Mouse (Mus musculus): Measurements from ENCODE around the gene Gm49369.
A peak's percentile ranks its signal among the peaks of the same experiment; 100 is the strongest.
"Not testable (repeated sequence)": the region's sequence is repeated elsewhere in the genome, so short reads cannot be mapped to it uniquely, and the experiment has no call there.

The Gm49369 gene

GRCm38 (mm10) chr7:142382567-142382966, at the start of gene Gm49369:
Gene Gm49369 (minus strand): TSS chr7:142382667.
- DNase-seq (ENCODE audit: low read depth, low spot score) = no peak

GRCm38 (mm10) chr7:142431106-142431505, 48.6 kb upstream of the Gm49369 start:
- DNase-seq (ENCODE audit: low read depth, low spot score) = no peak

- no peak for DNase-seq (ENCODE audit: low read depth, low spot score)
These were observed 47.8 kb upstream of the Gm49369 start for GRCm38 (mm10) chr7:142430160-142430678.

GRCm38 (mm10) chr7:142428213-142428612, 45.7 kb upstream of the Gm49369 start:
- DNase-seq (ENCODE audit: low read depth, low spot score) = no peak

- no peak for DNase-seq (ENCODE audit: low read depth, low spot score)
These were observed 43.3 kb upstream of the Gm49369 start for GRCm38 (mm10) chr7:142425641-142426213.

- DNase-seq (ENCODE audit: low read depth, low spot score) = no peak
These were observed 39.4 kb upstream of the Gm49369 start for GRCm38 (mm10) chr7:142421826-142422225.

- DNase-seq (ENCODE audit: low read depth, low spot score) = no peak
These were observed 37.4 kb upstream of the Gm49369 start for GRCm38 (mm10) chr7:142419887-142420286.

GRCm38 (mm10) chr7:142418679-142419078, 36.2 kb upstream of the Gm49369 start:
- DNase-seq (ENCODE audit: low read depth, low spot score) = no peak

- DNase-seq (ENCODE audit: low read depth, low spot score) = no peak
These were observed 35.6 kb upstream of the Gm49369 start for GRCm38 (mm10) chr7:142418027-142418426.

- DNase-seq (ENCODE audit: low read depth, low spot score) = no peak
These were observed 33.8 kb upstream of the Gm49369 start for GRCm38 (mm10) chr7:142416225-142416624.

GRCm38 (mm10) chr7:142415314-142415713, 32.8 kb upstream of the Gm49369 start:
- no peak for DNase-seq (ENCODE audit: low read depth, low spot score)

GRCm38 (mm10) chr7:142413285-142413684, 30.8 kb upstream of the Gm49369 start:
- DNase-seq (ENCODE audit: low read depth, low spot score) = no peak

- no peak for DNase-seq (ENCODE audit: low read depth, low spot score)
These were observed 27.1 kb upstream of the Gm49369 start for GRCm38 (mm10) chr7:142409603-142410002.

GRCm38 (mm10) chr7:142408686-142409085, 26.2 kb upstream of the Gm49369 start:
- DNase-seq (ENCODE audit: low read depth, low spot score) = no peak

- DNase-seq (ENCODE audit: low read depth, low spot score) = no peak
These were observed 25.5 kb upstream of the Gm49369 start for GRCm38 (mm10) chr7:142407935-142408334.

- DNase-seq (ENCODE audit: low read depth, low spot score) = not testable (repeated sequence)
These were observed 22.7 kb upstream of the Gm49369 start for GRCm38 (mm10) chr7:142405134-142405533.

GRCm38 (mm10) chr7:142403591-142403990, 21.1 kb upstream of the Gm49369 start:
- DNase-seq (ENCODE audit: low read depth, low spot score) = no peak

GRCm38 (mm10) chr7:142400750-142401142, 18.3 kb upstream of the Gm49369 start:
- no peak for DNase-seq (ENCODE audit: low read depth, low spot score)

- DNase-seq (ENCODE audit: low read depth, low spot score) = no peak
These were observed 17.8 kb upstream of the Gm49369 start for GRCm38 (mm10) chr7:142400112-142400749.

- no peak for DNase-seq (ENCODE audit: low read depth, low spot score)
These were observed 16.8 kb upstream of the Gm49369 start for GRCm38 (mm10) chr7:142399250-142399649.

GRCm38 (mm10) chr7:142398052-142398451, 15.6 kb upstream of the Gm49369 start:
- DNase-seq (ENCODE audit: low read depth, low spot score) = peak; percentile 32

- DNase-seq (ENCODE audit: low read depth, low spot score) = no peak
These were observed 14.1 kb upstream of the Gm49369 start for GRCm38 (mm10) chr7:142396611-142397010.

- DNase-seq (ENCODE audit: low read depth, low spot score) = no peak
These were observed 13.0 kb upstream of the Gm49369 start for GRCm38 (mm10) chr7:142395472-142395871.

All from 3T3-L1 (cell line).